Mouse (Mus musculus) layer of hippocampus, adult 11-12 months (tissue): ENCODE measurements at regions not wholly inside any gene's neighbourhood (a gene's known extent, or its start where the extent isn't known, plus 50 kb on each side); places are given as distances from the start of the nearest gene placed in this dataset.
"Not testable (repeated sequence)": the region's sequence is repeated elsewhere in the genome, so short reads cannot be mapped to it uniquely, and the experiment has no call there.

Experiments
- DNase-seq: peaks from one replicate; pipeline ENCODE4 v3.0.0; 2022; ENCODE audit warnings: low spot score

DNA sequence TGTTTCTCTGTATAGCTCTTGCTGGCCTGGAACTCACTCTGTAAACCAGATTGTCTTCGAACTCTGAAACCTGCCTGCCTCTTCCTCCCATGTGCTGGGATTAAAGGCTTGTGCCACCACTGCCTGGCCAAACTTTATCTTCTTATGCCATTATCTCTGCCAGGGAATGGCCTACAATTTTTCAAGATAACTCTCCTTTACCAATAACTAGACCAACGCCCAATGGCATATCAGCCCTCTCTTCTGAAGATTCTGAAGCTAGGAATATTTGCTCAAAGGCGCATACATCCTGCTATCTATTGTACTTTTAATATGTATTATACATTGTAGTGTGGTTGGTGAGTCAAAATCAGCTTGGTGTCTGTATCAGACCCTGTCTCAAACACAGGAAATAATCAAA, 235.4 kb upstream of the Cts3 start:
- DNase-seq = not testable (repeated sequence)

DNA sequence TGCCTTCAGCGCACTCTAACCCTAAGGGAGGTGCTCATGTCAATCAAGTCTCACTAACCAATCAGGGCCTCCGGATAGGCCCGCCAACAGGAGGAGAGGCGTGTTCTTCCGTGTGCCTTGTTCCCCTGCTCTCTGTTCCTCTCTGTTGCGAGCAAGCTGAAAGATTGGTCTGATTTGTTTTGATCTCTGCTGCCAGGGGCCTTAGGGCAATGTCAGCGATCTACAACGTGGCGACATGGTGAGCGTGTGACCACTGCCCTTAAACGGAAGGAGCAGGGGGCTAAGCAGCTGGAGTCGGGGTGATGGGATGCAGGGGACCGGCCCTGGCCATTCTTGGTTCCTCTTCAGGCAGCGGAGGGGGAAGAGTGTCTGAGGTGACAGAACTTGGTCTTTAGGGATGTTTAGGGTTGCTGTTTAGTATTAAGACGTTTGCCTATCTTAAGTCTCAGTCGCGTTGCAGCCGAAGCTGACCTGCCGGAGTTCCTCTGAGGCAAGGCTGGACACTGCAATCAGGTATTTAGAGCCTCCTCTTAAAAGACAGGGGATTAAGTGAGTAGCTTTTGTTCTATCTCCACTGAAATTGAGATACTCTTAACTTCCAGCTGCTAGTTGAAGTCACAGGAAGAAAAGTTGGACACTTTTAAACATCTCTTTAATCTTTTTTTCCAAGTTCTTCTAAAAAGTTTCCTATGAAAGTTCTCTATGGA, 234.4 kb upstream of the Cts3 start:
- peak; percentile 12 for DNase-seq

DNA sequence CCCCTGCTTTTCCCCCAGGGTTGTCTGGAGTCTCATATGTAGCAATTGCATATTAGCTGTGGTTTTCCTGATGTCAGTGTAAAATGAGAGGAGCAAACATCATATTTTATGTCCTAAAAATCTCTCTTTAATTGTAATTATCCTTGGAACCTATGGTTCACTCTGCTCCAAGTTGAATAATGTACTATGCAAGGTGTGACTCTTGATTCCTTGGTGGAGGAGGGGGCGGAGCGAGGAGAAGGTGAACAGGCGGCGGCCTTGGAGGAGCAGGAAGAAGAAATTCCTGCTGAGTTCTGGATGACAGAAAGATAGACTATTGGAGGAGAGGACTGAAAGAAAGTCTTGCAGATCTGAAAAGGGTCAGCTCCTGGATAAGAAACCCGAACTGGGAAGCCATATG, 233.8 kb upstream of the Cts3 start:
- not testable (repeated sequence) for DNase-seq

DNA sequence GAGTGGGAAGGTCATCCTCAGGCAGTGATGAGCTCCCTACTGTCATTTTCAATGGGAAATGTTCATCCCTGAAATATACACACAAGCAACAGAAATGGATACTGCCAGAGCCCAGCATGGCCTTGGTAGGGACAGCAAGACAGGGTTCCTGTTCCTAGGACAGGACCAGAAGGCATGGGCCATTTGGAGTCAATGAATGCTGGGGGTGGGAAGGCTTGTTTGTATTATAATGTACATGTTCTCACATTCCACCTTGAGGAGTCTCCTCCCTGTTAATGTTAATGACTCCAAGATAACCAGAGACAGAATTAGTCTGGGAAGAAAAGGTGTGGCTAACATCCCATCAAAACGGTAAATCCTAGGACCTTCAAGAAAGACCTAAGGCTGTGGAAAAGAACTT, 193.5 kb upstream of the Cts3 start:
- not testable (repeated sequence) for DNase-seq
